Mouse (Mus musculus): ENCODE measurements at regions not wholly inside any gene's neighbourhood (a gene's known extent, or its start where the extent isn't known, plus 50 kb on each side); places are given as distances from the start of the nearest gene placed in this dataset.

DNA sequence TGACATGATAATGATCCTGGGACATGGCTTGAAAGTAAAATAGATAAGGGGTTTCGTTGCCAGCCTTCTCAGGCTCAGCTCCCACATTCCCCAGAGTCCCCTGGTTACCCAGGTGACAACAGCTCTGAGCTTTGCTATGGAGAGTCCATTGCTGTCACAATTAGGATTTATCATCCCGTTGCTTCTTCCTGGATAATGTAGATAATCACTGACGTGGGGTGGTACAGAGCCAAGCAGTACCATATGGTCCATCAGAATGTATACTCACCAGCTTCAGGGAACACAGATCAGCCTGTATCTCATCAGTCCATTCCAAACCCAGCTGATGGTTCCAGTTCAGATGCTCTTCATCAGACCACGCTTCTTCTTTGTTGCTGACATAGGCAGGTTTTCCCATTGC lies 145.7 kb upstream of the Sfrp2 start:
- H3K4me1 ChIP-seq = no peaks in the 10 kb centered on the region
- no peak overlapping the region for H3K4me3 ChIP-seq
- no peak overlapping the region for H3K9ac ChIP-seq
- no peaks in the 10 kb centered on the region for H3K9me3 ChIP-seq (replicated peaks)
- no peak overlapping the region for H3K27ac ChIP-seq
- WGBS = 51% methylated on average over 4 of the region's 4 CpGs
- ATAC-seq (ENCODE audit: low FRiP score) = no peak
- no peaks in the 10 kb centered on the region for H3K27me3 ChIP-seq
- H3K4me2 ChIP-seq (replicated peaks) = no peak overlapping the region
- H3K36me3 ChIP-seq = no peaks in the 10 kb centered on the region

DNA sequence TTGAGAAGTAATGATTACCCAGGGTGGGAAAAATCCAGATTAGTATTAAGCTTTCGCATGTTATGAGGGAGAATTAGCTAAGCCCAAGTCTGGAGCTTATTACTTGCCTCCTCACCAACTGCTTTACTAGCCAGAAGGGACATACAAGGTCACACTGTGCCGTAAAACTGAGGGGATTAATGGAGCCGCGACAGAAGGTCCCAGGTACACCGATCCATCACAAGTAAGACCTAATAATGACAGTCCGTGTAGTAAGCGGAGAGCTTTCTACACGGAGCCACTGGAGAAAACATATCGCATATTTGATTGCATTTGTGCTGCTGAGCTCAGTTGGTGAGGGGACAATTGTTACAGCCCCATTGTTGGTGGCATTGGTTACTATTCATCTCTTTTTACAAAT lies 133.1 kb upstream of the Sfrp2 start:
- no peak overlapping the region for H3K4me2 ChIP-seq (replicated peaks)
- H3K4me1 ChIP-seq = no peaks in the 10 kb centered on the region
- H3K4me3 ChIP-seq = no peak overlapping the region
- no peaks in the 10 kb centered on the region for H3K36me3 ChIP-seq
- H3K9ac ChIP-seq = no peak overlapping the region
- WGBS = 84% methylated on average over 9 of the region's 9 CpGs
- H3K27ac ChIP-seq = no peak overlapping the region
- no peaks in the 10 kb centered on the region for H3K9me3 ChIP-seq (replicated peaks)
- ATAC-seq (ENCODE audit: low FRiP score) = no peak
- no peaks in the 10 kb centered on the region for H3K27me3 ChIP-seq

DNA sequence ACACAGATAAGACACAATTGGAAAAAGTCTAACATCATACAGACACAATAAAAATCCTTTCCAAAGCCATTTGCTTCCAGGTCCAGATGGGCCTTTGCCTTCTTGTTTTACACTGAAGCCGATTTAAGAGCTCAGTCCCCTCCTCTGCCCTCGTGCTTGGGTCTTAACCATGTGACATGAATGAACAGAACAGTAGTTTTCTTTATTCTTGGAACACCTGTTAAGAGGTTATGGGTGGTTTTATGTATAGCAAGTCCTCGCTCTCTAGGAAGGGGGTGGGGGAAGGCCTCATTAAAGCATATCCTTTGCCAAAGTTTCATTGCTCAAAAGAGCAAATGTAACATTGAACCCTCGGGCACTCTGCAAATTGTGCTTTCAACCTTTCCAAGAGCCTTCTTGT lies 125.7 kb upstream of the Sfrp2 start:
- no peaks in the 10 kb centered on the region for H3K36me3 ChIP-seq
- no peak overlapping the region for H3K9ac ChIP-seq
- no peaks in the 10 kb centered on the region for H3K4me1 ChIP-seq
- no peak overlapping the region for H3K27ac ChIP-seq
- H3K4me2 ChIP-seq (replicated peaks) = no peak overlapping the region
- ATAC-seq (ENCODE audit: low FRiP score) = no peak
- WGBS = 78% methylated on average over 4 of the region's 4 CpGs
- H3K4me3 ChIP-seq = no peak overlapping the region
- H3K27me3 ChIP-seq = no peaks in the 10 kb centered on the region
- H3K9me3 ChIP-seq (replicated peaks) = no peaks in the 10 kb centered on the region

DNA sequence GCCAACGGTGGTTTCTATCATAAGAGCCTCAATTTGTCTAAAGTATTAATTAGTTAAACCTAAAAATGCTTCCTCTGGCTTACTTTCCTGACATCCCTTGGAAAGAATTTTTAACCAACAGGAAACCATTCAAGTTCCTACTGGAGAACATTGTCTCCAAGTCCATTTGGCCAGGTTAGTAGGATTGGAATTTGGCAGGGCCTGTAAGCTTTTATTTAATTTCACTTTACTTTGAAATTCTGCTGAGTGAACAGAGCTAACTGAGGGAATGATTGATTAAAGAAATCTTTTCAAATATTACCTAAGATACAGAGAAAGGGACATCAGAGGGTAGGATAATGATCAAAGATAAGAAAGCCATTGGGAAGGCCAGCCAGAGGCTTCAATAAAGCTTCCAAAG lies 102.4 kb upstream of the Sfrp2 start:
- Histone ChIP-seq H3K4me3 (no peak overlapping the region), H3K27me3 (no peaks in the 10 kb centered on the region), H3K9ac (no peak overlapping the region), H3K36me3 (no peaks in the 10 kb centered on the region), H3K27ac (no peak overlapping the region), H3K4me1 (no peaks in the 10 kb centered on the region), H3K4me2 (replicated peaks) (no peak overlapping the region), H3K9me3 (replicated peaks) (no peaks in the 10 kb centered on the region)
- 95% methylated on average over 1 of the region's 1 CpGs for WGBS
- no peak for ATAC-seq (ENCODE audit: low FRiP score)

DNA sequence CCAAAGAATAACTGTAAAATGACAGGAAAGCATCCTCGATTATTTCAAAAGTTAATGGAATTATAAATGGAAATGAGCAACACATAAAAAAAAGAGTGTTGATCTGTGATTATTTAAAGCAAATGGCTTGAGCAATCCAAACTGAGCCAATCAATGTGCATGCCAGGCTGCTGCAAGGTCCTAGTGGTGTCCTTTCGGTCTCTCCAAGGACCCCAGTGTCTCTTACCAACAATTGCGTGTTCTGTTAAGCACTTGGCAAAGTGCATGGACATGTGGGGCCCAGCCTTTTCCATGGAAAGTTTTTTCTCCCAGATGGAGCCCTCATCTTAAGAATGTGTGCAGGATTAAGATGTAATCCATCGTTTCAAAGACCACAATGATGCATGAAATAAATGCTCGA lies 90.0 kb upstream of the Sfrp2 start:
- Histone ChIP-seq H3K9me3 (replicated peaks) (no peaks in the 10 kb centered on the region), H3K4me1 (no peaks in the 10 kb centered on the region), H3K27me3 (no peaks in the 10 kb centered on the region), H3K36me3 (no peaks in the 10 kb centered on the region), H3K4me2 (replicated peaks) (no peak overlapping the region), H3K27ac (no peak overlapping the region), H3K4me3 (no peak overlapping the region), H3K9ac (no peak overlapping the region)
- no peak for ATAC-seq (ENCODE audit: low FRiP score)
- WGBS = 93% methylated on average over 5 of the region's 5 CpGs

DNA sequence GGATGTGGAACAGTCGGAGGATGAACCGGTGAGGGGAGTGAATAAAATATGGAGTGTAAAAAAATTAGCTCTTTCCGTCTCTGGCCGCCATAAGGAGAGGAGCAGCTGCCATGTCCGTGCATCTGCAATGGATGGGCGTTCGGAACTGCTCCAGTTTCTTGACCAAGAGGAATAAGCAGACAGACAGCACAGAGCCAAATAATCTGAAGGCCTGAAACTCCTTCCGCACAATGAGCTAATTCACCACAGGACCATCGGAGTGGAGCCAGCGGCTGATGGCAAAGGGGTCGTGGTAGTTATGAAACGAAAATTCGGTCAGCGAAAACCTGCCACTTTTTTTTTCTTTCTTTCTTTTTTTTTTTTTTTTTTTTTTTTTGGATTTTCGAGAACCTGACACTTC lies 79.5 kb upstream of the Sfrp2 start:
- no peaks in the 10 kb centered on the region for H3K36me3 ChIP-seq
- H3K4me3 ChIP-seq = no peak overlapping the region
- no peaks in the 10 kb centered on the region for H3K9me3 ChIP-seq (replicated peaks)
- H3K4me2 ChIP-seq (replicated peaks) = no peak overlapping the region
- no peaks in the 10 kb centered on the region for H3K4me1 ChIP-seq
- no peak overlapping the region for H3K9ac ChIP-seq
- no peaks in the 10 kb centered on the region for H3K27me3 ChIP-seq
- 88% methylated on average over 15 of the region's 15 CpGs for WGBS
- ATAC-seq (ENCODE audit: low FRiP score) = no peak
- no peak overlapping the region for H3K27ac ChIP-seq

DNA sequence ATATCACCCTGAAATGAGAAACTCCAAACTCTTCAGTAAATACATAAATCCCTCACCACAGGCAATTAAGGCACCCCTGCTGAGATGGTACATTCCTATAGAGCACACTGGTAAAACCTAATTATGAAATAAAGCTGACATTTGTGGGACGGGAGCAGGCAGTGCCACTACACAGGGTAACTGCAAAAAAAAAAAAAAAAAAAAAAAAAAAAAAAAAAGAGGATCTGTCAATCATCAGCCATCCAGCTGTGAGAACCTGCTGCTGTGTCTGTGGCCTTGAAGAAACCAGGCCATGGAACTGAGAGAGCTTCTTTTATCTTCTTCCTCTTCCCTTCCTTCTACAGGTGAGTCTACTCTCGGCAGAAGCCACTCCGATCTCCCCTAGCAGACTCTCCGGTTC lies 78.6 kb upstream of the Sfrp2 start:
- H3K9ac ChIP-seq = no peak overlapping the region
- 80% methylated on average over 4 of the region's 4 CpGs for WGBS
- H3K4me1 ChIP-seq = no peaks in the 10 kb centered on the region
- H3K27me3 ChIP-seq = no peaks in the 10 kb centered on the region
- no peaks in the 10 kb centered on the region for H3K9me3 ChIP-seq (replicated peaks)
- no peaks in the 10 kb centered on the region for H3K36me3 ChIP-seq
- H3K4me2 ChIP-seq (replicated peaks) = no peak overlapping the region
- no peak overlapping the region for H3K27ac ChIP-seq
- ATAC-seq (ENCODE audit: low FRiP score) = no peak
- no peak overlapping the region for H3K4me3 ChIP-seq

DNA sequence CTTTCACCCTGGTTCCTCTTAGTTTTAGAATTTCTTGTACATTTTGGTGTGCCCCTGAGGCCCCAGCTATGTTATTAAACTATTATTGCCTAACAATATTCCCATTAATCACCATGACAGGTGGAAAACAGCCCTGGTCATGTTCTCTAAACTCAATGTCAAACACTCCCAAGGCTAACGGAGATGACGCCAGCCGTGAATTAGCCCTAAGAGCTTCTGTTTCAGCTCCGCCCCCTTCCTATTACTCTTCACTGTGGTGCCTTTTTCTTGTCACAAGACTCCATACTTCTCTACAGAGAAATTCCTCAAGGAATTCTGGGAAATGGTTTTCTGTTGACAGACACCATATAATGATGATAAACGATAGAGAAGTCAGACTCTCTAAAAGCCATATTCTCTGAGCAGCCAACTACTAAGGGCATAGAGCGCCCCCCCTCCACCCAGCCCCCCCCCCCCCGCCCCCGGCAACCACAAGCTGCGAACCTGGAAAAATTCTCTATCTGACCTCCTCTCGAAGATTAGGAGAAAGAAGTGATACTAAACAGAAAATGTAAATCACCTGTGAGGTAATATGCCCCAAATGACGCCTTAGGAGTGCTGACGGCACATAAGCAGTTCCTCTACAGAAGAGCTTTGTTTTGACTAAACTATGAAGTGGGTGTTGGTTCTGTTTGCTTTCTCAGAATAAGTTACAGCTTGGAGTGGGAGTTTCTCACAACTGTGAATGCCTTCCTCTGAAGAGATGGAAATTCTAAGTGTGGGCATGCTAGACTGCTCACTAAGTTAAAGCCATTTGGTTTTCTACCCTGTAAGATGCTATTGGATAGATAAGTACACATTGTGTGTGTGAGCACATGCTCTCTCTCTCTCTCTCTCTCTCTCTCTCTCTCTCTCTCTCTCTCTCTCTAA lies 76.8 kb upstream of the Sfrp2 start:
- Histone ChIP-seq H3K27ac (no peak overlapping the region), H3K9ac (no peak overlapping the region), H3K4me2 (replicated peaks) (no peak overlapping the region), H3K27me3 (no peaks in the 10 kb centered on the region), H3K4me1 (no peaks in the 10 kb centered on the region), H3K9me3 (replicated peaks) (no peaks in the 10 kb centered on the region), H3K4me3 (no peak overlapping the region), H3K36me3 (no peaks in the 10 kb centered on the region)
- 60% methylated on average over 12 of the region's 12 CpGs for WGBS
- ATAC-seq (ENCODE audit: low FRiP score) = no peak

DNA sequence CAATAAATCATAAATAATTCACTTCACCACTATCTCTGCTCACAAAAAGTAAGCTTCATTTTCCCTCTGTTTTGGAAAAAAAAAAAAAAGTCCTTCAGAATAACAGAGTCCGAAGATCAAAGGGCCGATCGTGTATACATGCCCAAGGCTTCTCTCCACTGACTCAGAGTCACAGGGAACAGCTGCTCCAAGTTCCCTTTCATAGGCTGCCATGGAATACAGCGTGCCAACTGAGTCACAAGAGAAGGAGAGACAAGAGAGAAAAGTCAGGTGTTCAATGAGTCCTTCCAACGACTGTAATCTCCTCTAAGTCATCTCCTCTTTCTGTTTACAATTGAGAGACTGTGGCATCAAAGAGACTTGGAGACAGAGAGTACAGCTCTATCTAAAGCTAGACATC lies 71.6 kb upstream of the Sfrp2 start:
- 81% methylated on average over 5 of the region's 5 CpGs for WGBS

DNA sequence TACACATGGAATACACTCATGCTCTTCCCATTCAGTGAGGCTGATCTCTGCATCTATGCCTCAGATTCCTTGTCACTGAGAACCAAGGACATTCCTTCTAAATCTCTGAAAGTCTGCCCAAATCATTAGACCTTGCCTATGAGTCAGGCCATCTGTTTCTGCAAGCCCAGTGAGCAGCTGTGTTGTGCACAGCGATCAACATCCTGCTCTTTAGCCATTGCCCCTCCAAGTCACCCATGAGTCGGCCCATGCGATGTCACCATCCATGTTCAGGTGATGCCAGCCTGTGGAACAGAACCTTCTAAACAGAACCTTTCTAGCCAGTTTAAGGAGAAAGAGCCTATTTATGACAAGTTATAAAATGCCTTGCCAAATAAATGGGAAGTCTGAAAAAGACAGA lies 66.4 kb upstream of the Sfrp2 start:
- Histone ChIP-seq H3K36me3 (no peaks in the 10 kb centered on the region), H3K9ac (no peak overlapping the region), H3K9me3 (replicated peaks) (no peaks in the 10 kb centered on the region), H3K27me3 (no peaks in the 10 kb centered on the region), H3K4me2 (replicated peaks) (no peak overlapping the region), H3K4me3 (no peak overlapping the region), H3K27ac (no peak overlapping the region), H3K4me1 (no peaks in the 10 kb centered on the region)
- WGBS = 93% methylated on average over 3 of the region's 3 CpGs
- ATAC-seq (ENCODE audit: low FRiP score) = no peak

More for the DNA sequence above, 71.6 kb upstream of the Sfrp2 start:
- Histone ChIP-seq H3K9ac (no peak overlapping the region), H3K4me1 (no peaks in the 10 kb centered on the region), H3K4me3 (no peak overlapping the region), H3K9me3 (replicated peaks) (no peaks in the 10 kb centered on the region), H3K36me3 (no peaks in the 10 kb centered on the region), H3K4me2 (replicated peaks) (no peak overlapping the region), H3K27me3 (no peaks in the 10 kb centered on the region), H3K27ac (no peak overlapping the region)
- ATAC-seq (ENCODE audit: low FRiP score) = no peak

DNA sequence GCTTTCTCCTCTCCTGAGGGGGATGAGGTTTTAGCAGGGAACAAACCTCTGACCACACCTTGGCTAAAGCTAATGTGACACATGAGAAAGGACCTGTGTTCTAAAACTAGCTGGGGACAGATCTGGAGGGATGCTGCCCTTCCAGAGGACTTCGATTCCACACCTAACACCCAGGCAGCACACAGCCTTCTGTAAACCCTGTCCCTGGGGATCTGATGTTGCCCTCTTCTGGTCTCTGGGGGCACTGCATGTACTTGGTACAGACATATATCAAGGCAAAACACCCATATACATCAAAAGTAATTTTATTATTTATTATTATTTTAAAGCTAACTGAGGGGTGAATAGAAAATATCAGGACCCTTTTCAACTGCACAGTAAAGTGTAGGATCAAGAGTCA lies 65.0 kb upstream of the Sfrp2 start:
- ATAC-seq (ENCODE audit: low FRiP score) = no peak
- Histone ChIP-seq H3K36me3 (no peaks in the 10 kb centered on the region), H3K4me2 (replicated peaks) (no peak overlapping the region), H3K9ac (no peak overlapping the region), H3K9me3 (replicated peaks) (no peaks in the 10 kb centered on the region), H3K4me3 (no peak overlapping the region), H3K27me3 (no peaks in the 10 kb centered on the region), H3K27ac (no peak overlapping the region), H3K4me1 (no peaks in the 10 kb centered on the region)
- 62% methylated on average over 1 of the region's 1 CpGs for WGBS

DNA sequence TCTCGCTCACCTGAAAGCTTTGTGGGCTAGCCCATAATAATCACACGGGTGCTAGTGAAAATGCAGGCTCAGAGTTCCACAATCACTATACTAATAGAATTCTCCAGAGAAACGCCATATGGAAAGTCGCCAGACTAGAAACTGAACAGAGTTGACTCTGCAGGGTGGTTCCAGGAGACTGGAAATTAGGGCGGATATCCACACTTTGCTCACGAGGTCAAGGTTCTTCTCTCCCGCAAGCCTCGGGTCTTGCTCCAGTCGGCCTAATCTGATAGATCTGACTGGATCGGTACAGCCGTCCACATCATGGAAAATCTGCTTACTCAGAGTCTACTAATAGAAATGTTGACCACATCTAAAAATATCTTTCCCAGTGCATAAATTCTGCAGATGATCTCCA lies 61.6 kb upstream of the Sfrp2 start:
- H3K9ac ChIP-seq = no peak overlapping the region
- H3K4me3 ChIP-seq = no peak overlapping the region
- no peak overlapping the region for H3K4me2 ChIP-seq (replicated peaks)
- H3K36me3 ChIP-seq = no peaks in the 10 kb centered on the region
- H3K27ac ChIP-seq = no peak overlapping the region
- ATAC-seq (ENCODE audit: low FRiP score) = no peak
- H3K27me3 ChIP-seq = no peaks in the 10 kb centered on the region
- H3K4me1 ChIP-seq = no peaks in the 10 kb centered on the region
- 87% methylated on average over 11 of the region's 11 CpGs for WGBS
- no peaks in the 10 kb centered on the region for H3K9me3 ChIP-seq (replicated peaks)

DNA sequence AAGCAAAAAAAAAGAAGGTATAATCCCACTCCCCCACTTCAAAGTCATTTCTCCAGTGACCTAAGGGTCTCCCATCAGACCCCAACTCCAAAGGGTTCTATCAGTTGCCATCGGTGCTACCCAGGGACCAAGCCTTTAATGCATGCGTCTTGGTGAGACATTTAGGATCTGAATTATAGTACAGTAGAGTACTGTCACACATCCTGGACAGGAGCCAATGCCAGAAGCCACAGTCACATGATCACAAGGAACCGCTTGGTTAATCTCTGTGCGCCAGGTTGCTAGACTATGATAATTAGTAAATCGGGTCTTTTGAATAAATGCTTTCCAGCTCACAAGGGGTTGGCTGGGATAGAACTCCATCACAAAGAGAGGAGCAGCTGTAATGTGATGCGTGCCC lies 60.9 kb upstream of the Sfrp2 start:
- Histone ChIP-seq H3K27ac (no peak overlapping the region), H3K27me3 (no peaks in the 10 kb centered on the region), H3K4me2 (replicated peaks) (no peak overlapping the region), H3K9ac (no peak overlapping the region), H3K36me3 (no peaks in the 10 kb centered on the region), H3K9me3 (replicated peaks) (no peaks in the 10 kb centered on the region), H3K4me1 (no peaks in the 10 kb centered on the region), H3K4me3 (no peak overlapping the region)
- no peak for ATAC-seq (ENCODE audit: low FRiP score)
- WGBS = 99% methylated on average over 6 of the region's 6 CpGs
